Comparison of ENCODE assay signal across 22 mouse cellular contexts in the genomic region with DNA sequence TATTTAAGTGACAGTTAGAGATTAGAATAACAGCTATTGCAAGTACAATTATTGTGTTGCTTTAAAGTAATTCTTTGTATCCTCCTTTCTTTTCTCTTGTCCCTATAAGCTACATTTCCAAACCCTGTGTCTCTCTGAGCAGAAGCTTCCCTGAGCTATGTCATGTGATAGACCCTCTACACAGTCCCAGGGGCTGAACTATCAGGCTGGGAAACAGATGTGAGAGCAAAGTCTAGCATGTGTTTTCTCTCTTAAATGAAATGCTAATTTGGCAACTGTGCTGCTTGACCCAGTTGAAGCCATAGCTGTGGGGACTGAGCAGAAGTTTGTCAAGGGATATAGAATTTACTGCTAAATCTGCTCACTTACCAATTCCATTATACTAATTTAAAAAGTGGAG.
A peak's percentile ranks its signal among the peaks of the same experiment; 100 is the strongest.
DNase-seq lines count a peak whose midpoint lies in the region; ATAC-seq and TF ChIP-seq lines count a peak whose summit lies in the region.
"Had no signal": no experiment of that assay in that cellular context is flagged by ENCODE, and none has a peak within 500 bp of the region (broad histone marks: within the 10 kb centered on the region; RNA-seq: fewer than 3 reads in every experiment).

No protein-coding gene starts in this region.

- peak; percentile 94 for DNase-seq in heart, adult 11 months
- no peak for DNase-seq in heart, postnatal 25 days (ENCODE audit: low spot score)
- no peak for DNase-seq in hindbrain, postnatal 0 days (ENCODE audit: low spot score)
- no peak for DNase-seq in hindbrain, embryonic 11.5 days (ENCODE audit: low spot score)
- no peak for DNase-seq in forebrain, embryonic 11.5 days (ENCODE audit: low spot score)
- DNase-seq: adrenal gland, postnatal 14 days; cerebellum, adult 9-10 months; gastrocnemius, postnatal 25 days; kidney, adult 11 months; kidney, postnatal 10 days; left cerebral cortex, postnatal 4 days; lung, embryonic 14.5 days; thymus, adult 18-20 months; thymus, postnatal 36 days had no signal

- H3K9me3 ChIP-seq in hindbrain, postnatal 0 days (ENCODE audit: low read length), result no peaks in the 10 kb centered on the region
- no peaks in the 10 kb centered on the region for H3K9me3 ChIP-seq in hindbrain, embryonic 11.5 days (ENCODE audit: control insufficient read depth, low read length)
- H3K9me3 ChIP-seq in forebrain, embryonic 11.5 days (ENCODE audit: control insufficient read depth, low read length), result no peaks in the 10 kb centered on the region
- H3K9me3 ChIP-seq in neural tube, embryonic 15.5 days (replicated peaks), result no peaks in the 10 kb centered on the region
- no peaks in the 10 kb centered on the region for H3K9me3 ChIP-seq in intestine, postnatal 0 days (ENCODE audit: control insufficient read depth)
- H3K9me3 ChIP-seq: embryonic facial prominence, embryonic 10.5 days; heart, embryonic 10.5 days; limb, embryonic 15.5 days; midbrain, embryonic 13.5 days had no signal

- no peak overlapping the region for H3K4me3 ChIP-seq in hindbrain, postnatal 0 days (ENCODE audit: low read length)
- no peak overlapping the region for H3K4me3 ChIP-seq in hindbrain, embryonic 11.5 days (ENCODE audit: low read depth, low read length)
- H3K4me3 ChIP-seq in forebrain, embryonic 11.5 days (ENCODE audit: low read depth, low read length), result no peak overlapping the region
- H3K4me3 ChIP-seq in neural tube, embryonic 15.5 days (replicated peaks), result no peak overlapping the region
- no peak overlapping the region for H3K4me3 ChIP-seq in intestine, postnatal 0 days (ENCODE audit: low read depth, low read length)
- H3K4me3 ChIP-seq: embryonic facial prominence, embryonic 10.5 days; heart, embryonic 10.5 days; limb, embryonic 15.5 days; midbrain, embryonic 13.5 days; myocyte had no signal

- intact Hi-C loops in heart, postnatal 25 days (cut with DNase I), result no loop called here

- no peak overlapping the region for H3K4me2 ChIP-seq in hindbrain, postnatal 0 days (ENCODE audit: low read depth, low read length)
- H3K4me2 ChIP-seq in hindbrain, embryonic 11.5 days (replicated peaks; ENCODE audit: low read depth, low read length), result no peak overlapping the region
- H3K4me2 ChIP-seq in forebrain, embryonic 11.5 days (ENCODE audit: low read depth, low read length, severe bottlenecking), result no peak overlapping the region
- no peak overlapping the region for H3K4me2 ChIP-seq in neural tube, embryonic 15.5 days
- H3K4me2 ChIP-seq in intestine, postnatal 0 days (replicated peaks; ENCODE audit: low read depth), result no peak overlapping the region
- H3K4me2 ChIP-seq: limb, embryonic 15.5 days; lung, embryonic 14.5 days; midbrain, embryonic 13.5 days had no signal

- H3K4me1 ChIP-seq in hindbrain, postnatal 0 days (ENCODE audit: insufficient read depth, low read length), result no peaks in the 10 kb centered on the region
- H3K4me1 ChIP-seq in hindbrain, embryonic 11.5 days (replicated peaks; ENCODE audit: control insufficient read depth, insufficient read depth, low read length), result no peaks in the 10 kb centered on the region
- peaks cover 3% of the 10 kb centered on the region; the same call in 1 of the 2 replicates for H3K4me1 ChIP-seq in forebrain, embryonic 11.5 days (replicated peaks; ENCODE audit: control insufficient read depth, insufficient read depth, low read length)
- 0 out of 2 replicates have a peak, but pooled peaks cover 5% of the 10 kb centered on the region for H3K4me1 ChIP-seq in neural tube, embryonic 15.5 days
- H3K4me1 ChIP-seq in intestine, postnatal 0 days (replicated peaks; ENCODE audit: control insufficient read depth, insufficient read depth, low read length), result no peaks in the 10 kb centered on the region
- H3K4me1 ChIP-seq: embryonic facial prominence, embryonic 10.5 days; heart, embryonic 10.5 days; limb, embryonic 15.5 days; midbrain, embryonic 13.5 days had no signal

- H3K36me3 ChIP-seq in hindbrain, postnatal 0 days (ENCODE audit: insufficient read depth, low read length), result no peaks in the 10 kb centered on the region
- H3K36me3 ChIP-seq in hindbrain, embryonic 11.5 days (ENCODE audit: control insufficient read depth, insufficient read depth, low read length), result no peaks in the 10 kb centered on the region
- no peaks in the 10 kb centered on the region for H3K36me3 ChIP-seq in forebrain, embryonic 11.5 days (ENCODE audit: control insufficient read depth, insufficient read depth, low read length)
- H3K36me3 ChIP-seq in neural tube, embryonic 15.5 days, result no peaks in the 10 kb centered on the region
- H3K36me3 ChIP-seq in intestine, postnatal 0 days (ENCODE audit: control insufficient read depth, insufficient read depth), result no peaks in the 10 kb centered on the region
- H3K36me3 ChIP-seq: embryonic facial prominence, embryonic 10.5 days; heart, embryonic 10.5 days; limb, embryonic 15.5 days; midbrain, embryonic 13.5 days had no signal

- peak; percentile 40; the same call in 1 of the 2 replicates for ATAC-seq in hindbrain, postnatal 0 days
- ATAC-seq in hindbrain, embryonic 11.5 days (ENCODE audit: low FRiP score), result no peak
- peak; percentile 45; the same call in 1 of the 2 replicates for ATAC-seq in forebrain, embryonic 11.5 days (replicated peaks; ENCODE audit: low FRiP score)
- ATAC-seq in neural tube, embryonic 15.5 days (ENCODE audit: low FRiP score), result 0 out of 2 replicates have a peak, but pooled peaks have one; percentile 31
- ATAC-seq in intestine, postnatal 0 days, result no peak
- ATAC-seq: midbrain, embryonic 13.5 days had no signal

- H3K27ac ChIP-seq in hindbrain, postnatal 0 days, result no peak overlapping the region
- H3K27ac ChIP-seq in hindbrain, embryonic 11.5 days (ENCODE audit: low read depth, low read length), result no peak overlapping the region
- peak overlapping the region; percentile 57; the same call in 1 of the 2 replicates for H3K27ac ChIP-seq in forebrain, embryonic 11.5 days (ENCODE audit: low read depth, low read length)
- H3K27ac ChIP-seq in neural tube, embryonic 15.5 days (replicated peaks), result no peak overlapping the region
- H3K27ac ChIP-seq in intestine, postnatal 0 days (ENCODE audit: low read depth, low read length), result no peak overlapping the region
- H3K27ac ChIP-seq: embryonic facial prominence, embryonic 10.5 days; heart, embryonic 10.5 days; limb, embryonic 15.5 days; liver, embryonic 14.5 days; midbrain, embryonic 13.5 days had no signal

- no peak overlapping the region for H3K9ac ChIP-seq in hindbrain, postnatal 0 days (replicated peaks; ENCODE audit: low read length)
- H3K9ac ChIP-seq in hindbrain, embryonic 11.5 days (ENCODE audit: low read depth, low read length), result no peak overlapping the region
- H3K9ac ChIP-seq in forebrain, embryonic 11.5 days (ENCODE audit: low read length), result no peak overlapping the region
- no peak overlapping the region for H3K9ac ChIP-seq in neural tube, embryonic 15.5 days (replicated peaks)
- no peak overlapping the region for H3K9ac ChIP-seq in intestine, postnatal 0 days (ENCODE audit: low read depth, low read length)
- H3K9ac ChIP-seq: limb, embryonic 15.5 days; liver, embryonic 14.5 days; lung, embryonic 14.5 days; midbrain, embryonic 13.5 days had no signal

- TF ChIP-seq CTCF in hindbrain, postnatal 0 days (IDR thresholded peaks at IDR 0.05; ENCODE audit: low read depth), result no peak
- no peak for TF ChIP-seq CTCF in intestine, postnatal 0 days (IDR thresholded peaks at IDR 0.05; ENCODE audit: low read depth)

- no peaks in the 10 kb centered on the region for H3K27me3 ChIP-seq in hindbrain, postnatal 0 days (ENCODE audit: insufficient read depth, low read length)
- H3K27me3 ChIP-seq in hindbrain, embryonic 11.5 days (ENCODE audit: control insufficient read depth, insufficient read depth, low read length), result no peaks in the 10 kb centered on the region
- no peaks in the 10 kb centered on the region for H3K27me3 ChIP-seq in forebrain, embryonic 11.5 days (ENCODE audit: control insufficient read depth, insufficient read depth, low read length)
- H3K27me3 ChIP-seq in neural tube, embryonic 15.5 days (replicated peaks), result no peaks in the 10 kb centered on the region
- no peaks in the 10 kb centered on the region for H3K27me3 ChIP-seq in intestine, postnatal 0 days (replicated peaks; ENCODE audit: control insufficient read depth, insufficient read depth, low read length)
- H3K27me3 ChIP-seq: limb, embryonic 15.5 days; midbrain, embryonic 13.5 days had no signal

Comparison
In these comparisons a context has a peak if more than half of its experiments do, and no peak if none do; other contexts are left out.
1. ATAC-seq: peak in hindbrain, postnatal 0 days (single experiment), forebrain, embryonic 11.5 days (single experiment) and neural tube, embryonic 15.5 days (single experiment); none in hindbrain, embryonic 11.5 days (single experiment) and intestine, postnatal 0 days (single experiment).